Mouse (Mus musculus) cerebellum, postnatal 10 days (tissue): ENCODE results near the gene Gtf2i.

Source experiments
- DNase-seq, 2 experiments: peaks; one replicate each; pipeline ENCODE4 v3.0.0; 2021; ENCODE audit warnings: mixed read lengths in 2 of 2

The Gtf2i gene

GRCm38 (mm10) chr5:134188571-134188970 lies 126.0 kb downstream of the Gtf2i start:
- no peak for DNase-seq
